Mouse (Mus musculus) brown adipose tissue, adult 24 weeks (tissue): ENCODE measurements around the gene Tmcc2. TPM values are rescaled to one million over a fixed set of nuclear protein-coding genes. Genes with fewer than 3 reads are reported as not detected.
A peak's percentile ranks its signal among the peaks of the same experiment; 100 is the strongest.
"Not testable (repeated sequence)": the region's sequence is repeated elsewhere in the genome, so short reads cannot be mapped to it uniquely, and the experiment has no call there.

Experiments
- H3K27ac ChIP-seq: fragments of 200-500 bp; replicated peaks from 2 replicates; pipeline ENCODE4 v1.5.1; 2012; ENCODE audit warnings: low read depth, mild to moderate bottlenecking, low read length
- H3K4me1 ChIP-seq: fragments of 200-500 bp; 2 replicates; pipeline ENCODE4 v1.6.1; 2012; ENCODE audit warnings: low read length, mixed read lengths; ENCODE audit not compliant: control insufficient read depth, insufficient read depth, insufficient read length
- H3K4me3 ChIP-seq: fragments of 200-500 bp; 2 replicates; pipeline ENCODE4 v1.5.1; 2012; ENCODE audit warnings: low read depth, mild to moderate bottlenecking, low read length, moderate library complexity; ENCODE audit not compliant: insufficient read depth
- polyA plus RNA-seq: library from polyadenylated mRNA; stranded (reverse); fragments of >200 nt; gene quantifications from 2 replicates; pipeline ENCODE4 v1.2.4, GENCODE M21; 2012; ENCODE audit not compliant: missing spikeins, insufficient read depth, insufficient read length

Gene Tmcc2
- polyA plus RNA-seq, 1 experiment = 2.1 TPM

DNA sequence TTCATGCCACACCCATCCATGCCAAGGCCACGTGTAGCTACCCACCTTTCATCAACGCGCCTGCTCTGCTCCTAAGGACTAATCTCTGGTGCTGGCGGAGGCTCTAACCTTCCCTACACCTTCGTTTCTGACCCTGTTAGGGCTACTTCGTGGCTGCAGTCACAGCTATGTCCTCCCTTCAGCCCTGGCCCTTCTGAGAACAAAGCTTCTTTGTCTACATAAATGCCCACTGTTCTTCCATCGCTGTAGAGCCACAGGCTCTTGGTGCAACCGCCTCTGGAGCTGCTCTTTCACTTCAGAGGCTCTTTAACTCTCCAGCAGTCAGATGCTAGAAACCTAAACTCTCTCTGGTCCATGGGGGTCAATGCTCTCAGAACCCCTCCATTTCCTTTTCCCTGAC lies 24.8 kb downstream of the Tmcc2 start:
- no peak overlapping the region for H3K4me3 ChIP-seq
- peaks cover 7% of the 10 kb centered on the region for H3K4me1 ChIP-seq
- no peak overlapping the region for H3K27ac ChIP-seq

DNA sequence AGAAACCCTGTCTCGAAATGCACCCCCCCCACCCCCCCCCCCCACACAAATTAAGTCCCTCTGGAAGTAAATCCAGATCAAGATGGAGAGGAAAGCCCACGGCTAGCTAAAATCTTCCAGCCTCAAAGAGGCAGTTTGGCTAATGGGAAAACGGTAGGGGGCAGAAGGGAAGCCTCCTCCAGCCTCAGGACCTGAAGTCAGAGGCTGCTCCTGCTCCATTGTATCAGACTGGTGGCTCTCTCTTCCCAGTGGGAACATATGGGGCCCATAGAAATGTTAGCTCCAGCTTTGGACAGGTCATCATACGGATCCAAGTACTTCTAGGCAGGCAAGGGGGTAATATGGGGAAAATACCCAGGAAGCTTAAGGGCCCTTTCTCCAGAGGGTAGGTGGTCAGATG lies 25.4 kb downstream of the Tmcc2 start:
- H3K4me1 ChIP-seq = peaks cover 4% of the 10 kb centered on the region
- no peak overlapping the region for H3K4me3 ChIP-seq
- H3K27ac ChIP-seq = no peak overlapping the region

DNA sequence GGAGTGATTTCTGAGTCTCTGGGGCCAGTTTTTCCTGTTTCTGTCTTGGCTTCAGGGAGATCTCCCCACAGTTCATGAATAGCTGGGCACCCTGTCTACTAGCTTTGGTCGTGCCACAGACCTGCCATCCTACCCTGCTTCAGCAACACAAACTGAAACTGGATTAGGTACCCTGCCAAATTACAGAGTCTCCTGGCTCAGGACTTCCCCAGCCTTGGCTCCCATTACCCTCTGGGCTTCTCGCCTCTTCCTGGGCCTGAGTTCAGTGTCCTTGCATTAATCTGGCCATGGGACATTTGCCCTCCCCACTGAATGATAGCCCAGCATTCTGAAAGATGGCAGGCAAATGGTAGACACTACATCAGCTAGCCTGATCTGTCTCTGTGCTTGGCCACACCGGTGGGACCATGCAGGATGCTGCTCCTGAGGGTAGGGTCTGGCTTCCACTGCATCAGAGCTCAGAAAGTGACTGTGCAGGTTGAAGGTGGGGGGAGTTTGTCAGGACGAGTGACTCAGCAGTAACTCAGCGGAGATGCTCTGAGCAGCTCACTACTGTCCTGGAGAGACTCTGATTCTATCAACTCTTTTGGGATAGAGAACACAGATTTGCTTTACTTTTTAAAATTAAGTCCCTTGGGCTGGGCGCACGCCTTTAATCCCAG lies 26.1 kb downstream of the Tmcc2 start:
- H3K4me3 ChIP-seq = no peak overlapping the region

DNA sequence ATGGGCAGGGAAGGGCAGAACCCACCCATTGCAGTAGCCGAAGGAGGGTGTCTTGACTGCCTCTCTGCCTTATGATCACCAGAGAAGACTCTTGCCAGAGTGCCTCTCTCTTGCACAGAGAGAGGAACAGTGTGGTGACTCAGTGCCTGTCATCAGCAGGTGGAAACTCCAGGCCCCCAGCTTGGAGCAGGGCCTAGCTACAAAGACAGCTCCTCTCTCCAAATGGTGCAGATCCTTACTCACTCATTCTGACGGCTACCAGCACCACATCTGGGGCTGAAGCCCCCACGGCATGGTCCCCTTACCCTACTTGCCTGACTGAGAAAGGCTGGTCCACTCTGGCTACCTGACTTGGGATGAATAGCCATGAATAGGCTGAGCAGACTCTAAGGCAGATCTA lies 26.7 kb downstream of the Tmcc2 start:
- Histone ChIP-seq H3K4me3 (no peak overlapping the region), H3K27ac (no peak overlapping the region), H3K4me1 (peaks cover 2% of the 10 kb centered on the region)

More for the DNA sequence above, 26.1 kb downstream of the Tmcc2 start:
- Histone ChIP-seq H3K27ac (no peak overlapping the region), H3K4me1 (peaks cover 2% of the 10 kb centered on the region)

DNA sequence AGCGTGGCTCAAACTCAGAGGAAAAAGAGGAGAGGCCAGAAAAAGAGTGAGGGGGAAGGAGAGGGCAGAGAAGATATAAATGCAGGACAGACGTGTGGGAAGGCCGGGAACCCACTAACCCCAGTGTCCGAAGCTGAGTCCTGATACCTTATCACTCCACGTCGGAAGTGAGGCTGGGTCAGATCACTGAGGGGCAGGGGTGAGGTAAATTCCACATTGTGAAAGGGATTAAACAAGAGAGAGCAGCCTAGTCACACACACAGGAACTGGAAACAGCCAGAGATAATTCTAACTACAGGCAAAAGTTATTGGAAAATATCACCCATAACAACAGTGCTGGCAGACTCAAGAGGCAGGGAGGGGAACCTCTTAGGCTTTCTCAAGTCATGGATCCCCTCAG lies 29.1 kb downstream of the Tmcc2 start:
- Histone ChIP-seq H3K4me1 (peaks cover 2% of the 10 kb centered on the region), H3K27ac (no peak overlapping the region), H3K4me3 (no peak overlapping the region)

DNA sequence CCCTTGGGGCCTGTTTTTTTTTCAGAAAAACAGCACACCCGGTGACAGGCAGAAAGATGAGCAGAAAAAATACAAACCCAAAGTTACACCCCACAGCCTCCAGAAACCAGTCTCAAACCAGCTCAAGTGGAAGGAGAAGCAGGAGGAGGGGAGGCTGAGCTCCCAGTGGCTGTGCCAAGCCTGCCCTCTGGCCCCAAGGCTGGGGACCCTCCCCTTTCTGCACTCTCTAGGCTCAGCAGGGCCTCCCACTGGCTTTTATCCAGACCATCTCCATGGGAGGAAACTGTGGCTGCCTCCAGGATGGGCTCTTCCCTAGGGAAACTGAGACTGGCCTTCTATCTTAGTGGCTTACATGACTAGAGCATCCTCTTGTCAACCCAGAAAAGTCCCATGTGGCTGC lies 34.2 kb downstream of the Tmcc2 start:
- H3K27ac ChIP-seq = no peak overlapping the region
- no peak overlapping the region for H3K4me3 ChIP-seq
- no peaks in the 10 kb centered on the region; the same call in 1 of the 2 replicates for H3K4me1 ChIP-seq

DNA sequence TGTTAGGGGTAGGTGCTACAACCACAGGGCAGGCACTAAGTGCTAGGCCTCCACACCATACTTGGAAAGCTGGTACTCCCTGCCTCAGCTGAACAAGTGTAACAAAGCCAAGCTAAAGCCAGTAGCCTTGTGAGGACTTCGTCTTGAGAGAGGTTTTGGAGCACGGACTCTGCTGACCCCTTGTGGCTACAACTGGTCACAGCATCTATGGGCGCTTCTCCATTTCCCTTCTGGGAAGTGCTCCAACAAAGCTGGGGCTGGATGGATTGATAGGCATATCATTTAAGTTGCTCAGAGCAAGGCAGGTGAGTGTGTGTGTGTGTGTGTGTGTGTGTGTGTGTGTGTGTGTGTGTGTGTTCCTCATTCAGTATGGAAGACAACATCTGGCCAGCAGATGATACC lies 35.2 kb downstream of the Tmcc2 start:
- H3K4me3 ChIP-seq = no peak overlapping the region
- no peak overlapping the region for H3K27ac ChIP-seq
- no peaks in the 10 kb centered on the region; the same call in 1 of the 2 replicates for H3K4me1 ChIP-seq

DNA sequence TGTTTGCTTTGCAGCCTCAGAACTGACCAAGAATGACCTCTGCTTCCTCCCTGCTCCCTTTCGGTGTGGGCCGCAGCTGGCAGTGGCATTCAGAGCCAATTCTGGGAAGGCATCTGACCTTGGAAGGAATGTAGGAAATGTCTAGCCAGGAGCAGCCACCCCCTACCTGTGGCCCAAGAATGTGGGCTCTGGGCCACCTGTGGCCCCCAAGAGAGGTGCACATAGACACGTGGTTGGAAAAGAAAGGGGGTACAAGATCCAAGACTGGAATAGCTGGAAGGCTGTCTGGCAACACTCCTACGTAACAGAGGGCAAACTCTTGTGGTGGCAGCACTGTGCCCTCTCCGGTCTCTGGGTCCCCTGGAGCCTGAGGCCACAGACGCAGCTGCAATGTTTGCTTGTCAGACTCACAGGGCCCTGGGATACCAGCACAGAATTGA lies 35.9 kb downstream of the Tmcc2 start:
- no peak overlapping the region for H3K27ac ChIP-seq
- H3K4me3 ChIP-seq = no peak overlapping the region

DNA sequence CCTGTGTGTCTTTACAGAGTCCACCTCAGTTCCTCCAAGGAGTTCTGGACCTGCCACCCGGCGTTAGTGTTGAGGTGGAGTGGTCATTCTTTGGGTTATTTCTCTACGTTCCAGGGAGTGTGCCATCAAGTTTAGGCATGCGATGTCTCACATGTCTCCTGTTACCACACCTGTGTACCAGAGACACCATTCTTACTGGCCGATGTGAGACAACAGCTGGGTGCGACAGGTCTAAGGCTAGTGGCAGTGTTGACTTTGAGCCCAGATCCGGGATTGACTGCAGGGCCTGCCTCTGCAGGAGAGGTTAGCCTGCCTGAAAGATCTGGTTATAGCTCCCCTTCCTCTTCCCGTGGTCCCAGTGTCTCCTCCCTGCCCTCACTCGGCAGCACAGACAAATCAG lies 36.8 kb downstream of the Tmcc2 start:
- Histone ChIP-seq H3K27ac (no peak overlapping the region), H3K4me3 (no peak overlapping the region), H3K4me1 (no peaks in the 10 kb centered on the region; the same call in 1 of the 2 replicates)

More for the DNA sequence above, 35.9 kb downstream of the Tmcc2 start:
- H3K4me1 ChIP-seq = no peaks in the 10 kb centered on the region; the same call in 1 of the 2 replicates

DNA sequence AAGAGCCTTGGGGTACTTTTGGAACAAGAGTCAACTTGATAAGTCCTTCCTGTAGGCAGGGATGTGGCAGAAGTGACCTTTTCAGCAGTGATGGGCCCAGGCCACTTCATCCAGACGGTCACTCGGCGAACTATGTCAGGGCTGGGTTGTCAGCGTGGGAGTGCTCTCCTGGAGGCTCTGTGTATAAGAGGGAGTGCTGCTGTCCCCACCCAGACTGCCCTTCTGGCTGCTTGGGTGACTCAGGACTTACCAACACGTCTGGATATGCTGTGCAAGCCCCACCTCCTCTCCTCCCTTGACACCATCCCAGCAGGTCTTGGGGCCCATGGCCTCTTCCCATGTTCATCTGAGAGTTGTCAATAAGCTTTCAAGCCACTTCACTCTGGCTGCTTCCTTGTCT lies 37.7 kb downstream of the Tmcc2 start:
- Histone ChIP-seq H3K4me3 (no peak overlapping the region), H3K27ac (no peak overlapping the region), H3K4me1 (no peaks in the 10 kb centered on the region; the same call in 1 of the 2 replicates)

DNA sequence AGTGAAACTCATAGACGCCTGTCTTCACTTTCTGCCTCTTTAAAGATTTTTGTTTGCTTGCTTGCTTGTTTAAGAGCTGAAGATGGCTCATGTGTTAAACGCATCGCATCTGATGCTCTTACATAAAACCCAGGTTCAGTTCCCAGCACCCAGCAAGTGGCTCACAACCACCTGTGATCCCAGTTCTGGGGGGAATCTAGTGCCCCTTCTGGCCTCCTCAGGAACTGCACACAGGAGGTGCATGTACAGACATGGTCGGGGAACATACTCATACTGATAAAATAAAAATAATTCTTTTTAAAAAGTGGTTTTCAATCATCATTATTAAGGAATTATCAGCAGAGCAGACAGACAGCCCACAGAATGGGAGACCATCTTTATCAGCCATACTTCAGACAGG lies 40.0 kb downstream of the Tmcc2 start:
- Histone ChIP-seq H3K4me3 (no peak overlapping the region), H3K27ac (no peak overlapping the region), H3K4me1 (peaks cover 9% of the 10 kb centered on the region)

DNA sequence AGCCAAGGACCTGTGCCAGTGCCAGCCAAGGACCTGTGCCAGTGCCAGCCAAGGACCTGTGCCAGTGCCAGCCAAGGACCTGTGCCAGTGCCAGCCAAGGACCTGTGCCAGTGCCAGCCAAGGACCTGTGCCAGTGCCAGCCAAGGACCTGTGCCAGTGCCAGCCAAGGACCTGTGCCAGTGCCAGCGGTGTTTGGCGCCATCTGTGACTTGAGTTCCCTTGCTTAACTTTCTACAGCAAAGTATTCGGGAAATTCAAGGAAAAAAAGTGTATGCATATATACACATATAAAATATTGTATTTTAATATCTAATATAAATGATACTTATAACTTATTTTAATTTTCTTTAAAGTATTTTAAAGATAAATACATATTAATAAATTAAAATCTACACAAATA lies 41.5 kb downstream of the Tmcc2 start:
- peaks cover 23% of the 10 kb centered on the region for H3K4me1 ChIP-seq
- not testable (repeated sequence) for H3K27ac ChIP-seq, H3K4me3 ChIP-seq

DNA sequence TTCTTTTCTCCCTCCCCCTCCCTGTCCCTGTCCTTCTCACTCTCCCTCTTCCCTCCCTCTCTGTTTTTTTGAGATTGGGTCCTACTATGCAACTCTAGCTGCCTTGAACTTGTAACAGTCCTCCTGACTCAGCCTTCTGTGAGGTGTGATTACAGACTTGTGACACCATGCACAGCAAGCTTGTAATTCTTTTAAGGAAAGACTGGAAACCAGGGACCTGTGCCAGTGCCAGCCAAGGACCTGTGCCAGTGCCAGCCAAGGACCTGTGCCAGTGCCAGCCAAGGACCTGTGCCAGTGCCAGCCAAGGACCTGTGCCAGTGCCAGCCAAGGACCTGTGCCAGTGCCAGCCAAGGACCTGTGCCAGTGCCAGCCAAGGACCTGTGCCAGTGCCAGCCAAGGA lies 42.0 kb downstream of the Tmcc2 start:
- H3K4me1 ChIP-seq = peaks cover 25% of the 10 kb centered on the region
- not testable (repeated sequence) for H3K27ac ChIP-seq, H3K4me3 ChIP-seq

DNA sequence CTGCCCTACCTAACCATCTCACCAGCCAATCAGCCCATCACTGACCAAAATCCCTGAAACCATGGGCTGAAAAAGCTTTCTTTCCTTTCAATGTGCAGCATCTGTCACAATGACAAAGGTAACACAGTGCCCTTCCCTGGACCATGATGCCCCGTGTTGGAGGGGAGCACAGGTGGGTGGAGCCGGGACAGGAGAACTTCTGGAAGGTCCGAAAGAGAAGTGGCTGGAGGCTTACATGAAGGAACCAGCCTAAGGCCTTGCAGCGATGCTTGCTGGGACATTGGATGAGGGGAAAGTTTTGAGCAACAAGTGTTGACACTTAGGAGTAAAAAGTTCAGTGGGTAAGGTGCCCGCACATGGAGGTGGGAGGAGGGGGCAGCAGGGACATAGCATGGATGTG lies 42.7 kb downstream of the Tmcc2 start:
- Histone ChIP-seq H3K4me3 (no peak overlapping the region), H3K4me1 (peaks cover 25% of the 10 kb centered on the region)

DNA sequence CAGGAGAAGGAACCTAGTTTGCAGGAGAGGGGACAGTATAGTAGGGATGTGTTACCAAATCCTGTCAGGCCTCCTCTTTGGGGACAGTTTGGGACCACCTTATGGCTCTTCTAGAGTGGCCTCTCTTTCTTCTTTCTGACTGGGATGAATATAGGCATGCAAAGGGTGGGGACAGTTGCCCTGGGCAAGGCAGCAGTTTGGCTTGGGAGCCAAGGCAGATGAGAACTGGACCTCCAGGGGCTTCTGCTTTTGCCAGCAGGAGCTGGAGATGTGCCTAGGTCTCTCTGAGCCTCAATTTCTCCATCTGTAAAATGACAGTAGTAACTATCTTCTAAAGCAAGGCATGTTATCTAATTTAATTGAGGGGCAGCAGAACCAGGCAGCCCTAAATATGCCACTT lies 44.1 kb downstream of the Tmcc2 start:
- H3K4me1 ChIP-seq = peaks cover 33% of the 10 kb centered on the region
- H3K27ac ChIP-seq = no peak overlapping the region
- no peak overlapping the region for H3K4me3 ChIP-seq

More for the DNA sequence above, 42.7 kb downstream of the Tmcc2 start:
- H3K27ac ChIP-seq = no peak overlapping the region

DNA sequence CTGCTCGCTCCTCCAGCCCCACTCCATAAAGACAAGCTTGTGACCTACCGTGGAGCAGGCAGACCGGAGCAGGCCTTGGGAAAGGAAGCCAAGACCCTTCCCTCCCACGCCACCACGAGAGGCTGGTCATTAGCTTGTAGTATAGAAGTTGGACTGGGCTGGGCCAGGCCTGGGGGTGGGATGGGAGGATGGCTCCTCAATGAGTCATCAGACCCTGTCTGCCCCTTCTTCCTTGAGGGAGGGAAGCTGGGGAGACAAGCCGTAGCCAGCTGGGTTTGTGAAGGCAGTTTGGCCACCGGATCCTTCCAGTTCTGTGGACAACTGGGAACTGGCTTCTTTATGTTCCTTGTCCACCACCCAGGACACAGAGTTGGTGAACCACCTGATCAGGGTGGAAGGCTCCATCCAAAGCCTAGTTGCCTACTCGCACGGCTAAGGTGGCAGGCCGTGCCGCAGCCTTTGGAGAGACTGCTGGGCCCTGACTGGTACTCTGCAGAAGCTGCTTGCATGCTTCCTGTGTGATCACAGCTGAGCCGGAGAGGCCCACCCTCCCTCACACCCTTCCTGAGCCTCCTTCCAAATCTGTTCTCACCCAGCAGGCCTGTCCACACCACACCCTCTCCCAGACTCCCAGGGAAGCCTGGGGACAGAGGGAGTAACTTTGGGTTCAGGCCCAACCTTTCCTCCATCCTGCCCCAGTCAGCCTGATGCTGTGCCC lies 44.8 kb downstream of the Tmcc2 start:
- no peak overlapping the region for H3K4me3 ChIP-seq
- peaks cover 38% of the 10 kb centered on the region for H3K4me1 ChIP-seq
- peak overlapping the region; percentile 26; the same call in 1 of the 2 replicates for H3K27ac ChIP-seq
